In the genomic region with DNA sequence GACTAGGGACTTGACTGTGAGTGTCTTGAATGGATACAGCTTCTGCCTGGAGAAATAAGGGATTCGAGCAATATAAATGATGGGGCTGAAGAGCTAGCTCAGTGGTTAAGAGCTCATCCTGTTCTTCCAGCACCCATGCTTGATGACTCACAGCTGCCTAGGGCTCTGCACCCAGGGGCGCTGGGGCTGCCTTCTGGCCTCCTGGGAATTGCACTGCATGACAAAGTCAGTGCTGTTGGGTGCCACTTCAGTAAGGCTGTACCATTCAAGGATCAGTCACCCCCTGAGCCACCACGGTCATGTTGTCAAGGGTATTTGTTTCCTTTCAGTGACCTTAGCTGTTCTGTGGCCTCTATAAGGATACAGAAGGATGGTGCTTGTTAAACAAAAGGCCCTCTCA, we compare ENCODE assay signal across 28 mouse cellular contexts. TPM values are rescaled to one million over a fixed set of nuclear protein-coding genes. Genes with fewer than 3 reads are reported as not detected.
DNase-seq lines count a peak whose midpoint lies in the region; ATAC-seq and TF ChIP-seq lines count a peak whose summit lies in the region.
"Had no signal": no experiment of that assay in that cellular context is flagged by ENCODE, and none has a peak within 500 bp of the region (broad histone marks: within the 10 kb centered on the region; RNA-seq: fewer than 3 reads in every experiment).

No protein-coding gene starts in this region.

- no peaks in the 10 kb centered on the region for H3K27me3 ChIP-seq in heart, embryonic 15.5 days
- no peaks in the 10 kb centered on the region for H3K27me3 ChIP-seq in neural tube, embryonic 15.5 days (replicated peaks)
- H3K27me3 ChIP-seq in stomach, postnatal 0 days (ENCODE audit: control insufficient read depth, insufficient read depth, low read length): no peaks in the 10 kb centered on the region
- H3K27me3 ChIP-seq: hindbrain, embryonic 13.5 days; liver, embryonic 12.5 days; megakaryocyte, embryonic 14.5 days; midbrain, embryonic 12.5 days; neural tube, embryonic 13.5 days had no signal

- H3K4me2 ChIP-seq in heart, embryonic 15.5 days: no peak overlapping the region
- H3K4me2 ChIP-seq in neural tube, embryonic 15.5 days: no peak overlapping the region
- no peak overlapping the region for H3K4me2 ChIP-seq in stomach, postnatal 0 days (replicated peaks; ENCODE audit: low read depth)
- H3K4me2 ChIP-seq: hindbrain, embryonic 13.5 days; liver, embryonic 12.5 days; midbrain, embryonic 12.5 days; neural tube, embryonic 13.5 days had no signal

- peaks cover 10% of the 10 kb centered on the region for H3K36me3 ChIP-seq in heart, embryonic 15.5 days
- peaks cover 61% of the 10 kb centered on the region for H3K36me3 ChIP-seq in neural tube, embryonic 15.5 days
- H3K36me3 ChIP-seq in stomach, postnatal 0 days (ENCODE audit: control insufficient read depth, insufficient read depth, low read length): peaks cover 6% of the 10 kb centered on the region; the same call in 1 of the 2 replicates

- ATAC-seq in cerebellum, adult (ENCODE audit: insufficient number of reproducible peaks, low FRiP score, low TSS enrichment): 0 out of 2 replicates have a peak, but pooled peaks have one; percentile 2
- ATAC-seq in heart, embryonic 15.5 days (replicated peaks; ENCODE audit: insufficient number of reproducible peaks, insufficient read depth, low FRiP score, low read depth): no peak
- 0 out of 2 replicates have a peak, but pooled peaks have one; percentile 18 for ATAC-seq in neural tube, embryonic 15.5 days (ENCODE audit: low FRiP score)
- 0 out of 2 replicates have a peak, but pooled peaks have one; percentile 17 for ATAC-seq in stomach, postnatal 0 days (ENCODE audit: low FRiP score, low TSS enrichment)
- ATAC-seq: forebrain, embryonic 16.5 days; liver, embryonic 12.5 days; liver, postnatal 0 days had no signal

- intact Hi-C loops in heart, postnatal 10 days (cut with DNase I): loop anchor here (2.0 to 5.0 kb wide), 2 partner anchors 47 to 246 kb away; no protein-coding TSS in a partner anchor

- H3K4me3 ChIP-seq in heart, embryonic 15.5 days: no peak overlapping the region
- no peak overlapping the region for H3K4me3 ChIP-seq in neural tube, embryonic 15.5 days (replicated peaks)
- H3K4me3 ChIP-seq in stomach, postnatal 0 days (ENCODE audit: low read depth, low read length): no peak overlapping the region
- H3K4me3 ChIP-seq: erythroblast, embryonic 14.5 days; hindbrain, embryonic 13.5 days; liver, embryonic 12.5 days; megakaryocyte, embryonic 14.5 days; midbrain, embryonic 12.5 days; myocyte; neural tube, embryonic 13.5 days had no signal

- H3K4me1 ChIP-seq in heart, embryonic 15.5 days (replicated peaks): peaks cover 13% of the 10 kb centered on the region
- H3K4me1 ChIP-seq in neural tube, embryonic 15.5 days: no peaks in the 10 kb centered on the region
- no peaks in the 10 kb centered on the region for H3K4me1 ChIP-seq in stomach, postnatal 0 days (replicated peaks; ENCODE audit: control insufficient read depth, insufficient read depth)
- H3K4me1 ChIP-seq: hindbrain, embryonic 13.5 days; liver, embryonic 12.5 days; midbrain, embryonic 12.5 days; neural tube, embryonic 13.5 days had no signal

- no peak for TF ChIP-seq EP300 in stomach, postnatal 0 days (optimal IDR thresholded peaks at IDR 0.05)

- H3K9ac ChIP-seq in heart, embryonic 15.5 days: no peak overlapping the region
- no peak overlapping the region for H3K9ac ChIP-seq in neural tube, embryonic 15.5 days (replicated peaks)
- no peak overlapping the region for H3K9ac ChIP-seq in stomach, postnatal 0 days (ENCODE audit: low read length)
- H3K9ac ChIP-seq: hindbrain, embryonic 13.5 days; liver, embryonic 12.5 days; liver, postnatal 0 days; midbrain, embryonic 12.5 days; neural tube, embryonic 13.5 days had no signal

- H3K27ac ChIP-seq in heart, embryonic 15.5 days: peak overlapping the region; percentile 54
- no peak overlapping the region for H3K27ac ChIP-seq in neural tube, embryonic 15.5 days (replicated peaks)
- H3K27ac ChIP-seq in stomach, postnatal 0 days (replicated peaks): no peak overlapping the region
- H3K27ac ChIP-seq: hindbrain, embryonic 13.5 days; liver, embryonic 12.5 days; midbrain, embryonic 12.5 days; neural tube, embryonic 13.5 days had no signal

- H3K9me3 ChIP-seq in heart, embryonic 15.5 days (replicated peaks): no peaks in the 10 kb centered on the region
- H3K9me3 ChIP-seq in neural tube, embryonic 15.5 days (replicated peaks): no peaks in the 10 kb centered on the region
- H3K9me3 ChIP-seq in stomach, postnatal 0 days (ENCODE audit: control insufficient read depth, low read length): no peaks in the 10 kb centered on the region
- H3K9me3 ChIP-seq: G1E; hindbrain, embryonic 13.5 days; liver, embryonic 12.5 days; megakaryocyte, embryonic 14.5 days; midbrain, embryonic 12.5 days; neural tube, embryonic 13.5 days had no signal

- no peak for TF ChIP-seq CTCF in stomach, postnatal 0 days (IDR thresholded peaks at IDR 0.05; ENCODE audit: low read depth)

- no peak for DNase-seq in cerebellum, adult 18-20 months
- DNase-seq in heart, postnatal 10 days: no peak
- DNase-seq in neural tube, embryonic 10.5 days (ENCODE audit: extremely low spot score, low spot score): no peak
- DNase-seq in stomach, postnatal 0 days (ENCODE audit: low spot score): no peak
- no peak for DNase-seq in left cerebral cortex, adult 8-10 months (ENCODE audit: low spot score in 2 of 2)
- DNase-seq: adrenal gland, postnatal 10 days; cerebellum, postnatal 10 days; gastrocnemius, postnatal 14 days; heart, postnatal 36 days; kidney, adult 8-10 months; kidney, postnatal 14 days; liver, postnatal 0 days; lung, postnatal 4 days; right cerebral cortex, postnatal 14 days; thymus, adult 18-20 months; thymus, postnatal 25 days had no signal

- 71% methylated on average over 3 of the region's 3 CpGs for WGBS in heart, embryonic 15.5 days
- WGBS in neural tube, embryonic 15.5 days: 79% methylated on average over 3 of the region's 3 CpGs
- WGBS in stomach, postnatal 0 days: 82% methylated on average over 3 of the region's 3 CpGs

RNA-seq across cellular contexts. Expression of gene Rassf2, which starts 33.7 kb away (rescaled TPM):
- polyA plus RNA-seq in heart, embryonic 15.5 days (2015; fragmentation: Nextera tagmentation; extraction: Ambion mirVana): 9.2 and 13.9 TPM in 2 replicates
- total RNA-seq in heart, postnatal 10 days (2021): 10 to 100 TPM; 16.2 TPM
- polyA plus RNA-seq in neural tube, embryonic 15.5 days (2015; fragmentation: Nextera tagmentation; extraction: Ambion mirVana): 21.6 and 22.5 TPM in 2 replicates
- 4.6 and 4.8 TPM in 2 replicates for polyA plus RNA-seq in stomach, postnatal 0 days (2015; fragmentation: Nextera tagmentation; extraction: Ambion mirVana)
- 10 to 100 TPM; 50.7 to 55.7 (median 53.8) TPM for total RNA-seq in left cerebral cortex, adult 8-10 months (2022)
